Mouse (Mus musculus) heart, postnatal 25 days (tissue): ENCODE measurements at regions not wholly inside any gene's neighbourhood (a gene's known extent, or its start where the extent isn't known, plus 50 kb on each side); places are given as distances from the start of the nearest gene placed in this dataset.

Experiments
- DNase-seq: peaks from one replicate; pipeline ENCODE4 v3.0.0; 2022; ENCODE audit warnings: low spot score
- intact Hi-C: fragments of 180-260 bp; cut with DNase I; formaldehyde crosslinking; loops from one replicate; pipeline ENCODE4 v1.15.1; 2025

DNA sequence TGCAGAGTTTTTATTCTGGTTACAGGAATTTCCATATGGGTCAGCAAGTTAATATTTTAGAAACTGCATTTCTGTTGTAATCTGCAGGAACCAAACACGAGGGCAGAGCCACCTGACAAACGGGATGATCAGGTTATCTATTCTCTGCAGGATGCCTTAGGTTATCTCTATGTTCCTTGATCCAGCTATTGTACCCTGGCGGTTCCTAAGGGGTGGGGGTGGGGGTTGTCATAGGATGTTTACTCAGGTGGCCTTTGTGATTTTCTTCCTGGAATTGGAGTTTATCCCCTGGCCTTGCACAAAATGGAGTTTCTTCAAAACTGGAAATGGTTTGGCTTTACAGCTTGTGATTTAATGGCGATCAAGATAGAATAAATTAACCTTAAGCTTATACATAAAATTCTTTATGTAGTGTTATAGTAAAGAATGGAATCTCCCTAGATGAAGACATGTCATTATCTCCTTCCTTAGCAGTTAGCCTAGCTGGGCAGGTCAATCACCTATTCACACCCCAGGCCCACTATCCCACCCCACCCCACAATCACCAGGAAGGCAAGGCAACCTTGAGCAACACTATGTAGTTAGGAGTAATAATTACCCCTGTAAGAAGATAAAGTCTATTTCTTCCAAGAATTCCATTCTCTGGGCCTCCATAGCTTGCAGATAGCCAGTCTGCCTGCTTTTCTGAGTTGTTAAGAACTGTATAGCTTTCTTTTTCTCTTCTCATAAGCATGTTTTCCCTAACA lies 192.3 kb upstream of the B430218F22Rik start:
- DNase-seq, result no peak
- intact Hi-C loops, result no loop called here

- intact Hi-C loops, result no loop called here
- DNase-seq, result no peak
Observed at GRCm38 (mm10) chr13:118208146-118208545, 178.3 kb upstream of the B430218F22Rik start.

- no peak for DNase-seq
- intact Hi-C loops, result loop anchor here (2.0 to 5.0 kb wide), 2 partner anchors 625 to 675 kb away; partner anchors contain the start of gene Hcn1
Observed at GRCm38 (mm10) chr13:118227354-118227753, 159.1 kb upstream of the B430218F22Rik start.

DNA sequence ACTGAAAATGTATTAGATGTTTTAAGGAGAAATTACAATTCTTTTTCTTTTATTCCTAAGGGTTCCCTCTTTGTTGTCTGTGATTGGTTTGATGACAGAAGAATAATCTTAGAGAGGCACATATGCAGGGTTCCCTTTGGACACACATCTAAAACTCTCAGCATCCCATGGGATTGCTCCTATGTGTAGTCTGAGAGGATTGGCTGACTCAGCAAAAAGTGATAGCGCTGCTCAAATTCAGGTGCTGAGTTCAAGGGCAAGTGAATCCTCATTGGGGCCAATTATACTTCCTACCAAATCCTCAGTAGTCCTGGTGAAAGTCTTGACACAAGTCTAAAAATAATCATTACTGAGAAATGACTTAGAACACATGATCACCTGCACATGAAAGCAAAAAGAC lies 148.5 kb upstream of the B430218F22Rik start:
- intact Hi-C loops, result no loop called here

GRCm38 (mm10) chr13:118244680-118245079 lies 141.8 kb upstream of the B430218F22Rik start:
- no peak for DNase-seq
- intact Hi-C loops, result no loop called here

More for the DNA sequence above, 148.5 kb upstream of the B430218F22Rik start:
- no peak for DNase-seq

GRCm38 (mm10) chr13:118245546-118245945 lies 140.9 kb upstream of the B430218F22Rik start:
- no peak for DNase-seq
- intact Hi-C loops, result no loop called here

DNA sequence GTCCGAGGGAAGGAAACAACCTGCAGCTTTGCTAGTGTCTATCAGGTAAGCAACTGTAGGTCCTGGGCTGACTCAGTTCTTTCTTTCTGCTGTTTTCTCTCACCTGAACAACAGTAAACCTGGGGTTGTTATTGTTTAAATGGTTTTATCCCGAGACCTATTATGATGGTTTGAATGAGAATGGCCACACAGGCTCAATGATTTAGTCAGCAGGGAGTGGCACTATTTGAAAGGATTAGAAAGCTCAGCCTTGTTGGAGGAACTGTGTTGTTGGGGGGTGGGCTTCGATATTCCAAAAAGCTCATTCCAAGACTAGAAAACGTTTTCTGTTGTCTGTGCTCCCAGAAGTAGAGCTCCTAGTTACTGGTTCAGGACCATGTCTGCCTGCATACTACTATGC lies 126.8 kb upstream of the B430218F22Rik start:
- DNase-seq, result no peak
- intact Hi-C loops, result no loop called here

DNA sequence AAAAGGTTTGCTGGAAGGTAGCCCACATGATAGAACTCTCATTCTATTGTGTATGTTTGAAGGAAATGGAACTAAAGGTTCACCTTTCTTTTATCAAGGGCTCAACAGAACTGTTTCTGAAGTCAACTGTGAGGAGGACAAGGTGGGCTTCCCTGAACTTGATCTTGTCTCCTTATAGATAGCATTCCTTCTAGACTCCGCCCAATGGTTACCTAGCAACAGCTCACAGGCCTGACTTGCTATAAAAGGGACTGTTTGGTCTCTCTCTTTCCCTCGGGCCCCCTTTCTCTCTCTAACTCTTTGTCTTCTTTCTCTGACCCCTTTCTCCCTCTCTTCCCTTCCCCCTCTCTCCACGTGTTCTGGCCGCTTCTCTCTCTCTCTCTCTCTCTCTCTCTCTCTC lies 123.5 kb upstream of the B430218F22Rik start:
- DNase-seq, result no peak
- intact Hi-C loops, result no loop called here

GRCm38 (mm10) chr13:118265763-118266520 lies 120.5 kb upstream of the B430218F22Rik start:
- intact Hi-C loops, result no loop called here
- DNase-seq, result no peak

DNA sequence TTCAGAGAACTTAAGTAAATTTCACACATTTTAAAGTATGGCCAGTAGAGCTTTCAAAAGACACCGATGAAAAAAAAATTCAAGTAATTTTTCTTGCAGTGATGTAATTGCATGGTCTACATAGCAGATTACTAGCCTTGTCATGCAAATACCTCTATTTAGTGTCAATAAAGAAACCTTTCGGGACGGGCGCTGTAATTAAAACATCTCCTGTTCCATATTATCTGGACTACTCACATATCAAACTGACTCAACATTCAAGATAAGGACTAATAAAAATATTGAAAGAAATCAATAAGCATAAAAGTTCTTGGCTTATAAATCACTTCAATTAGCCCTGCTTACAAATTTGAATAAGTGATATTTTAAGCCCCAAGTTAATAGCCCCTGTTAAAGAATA lies 113.5 kb upstream of the B430218F22Rik start:
- intact Hi-C loops, result no loop called here
- DNase-seq, result no peak

- intact Hi-C loops, result no loop called here
- no peak for DNase-seq
Observed at GRCm38 (mm10) chr13:118280956-118281355, 105.5 kb upstream of the B430218F22Rik start.

GRCm38 (mm10) chr13:118293728-118294127 lies 92.7 kb upstream of the B430218F22Rik start:
- intact Hi-C loops, result no loop called here
- DNase-seq, result no peak

DNA sequence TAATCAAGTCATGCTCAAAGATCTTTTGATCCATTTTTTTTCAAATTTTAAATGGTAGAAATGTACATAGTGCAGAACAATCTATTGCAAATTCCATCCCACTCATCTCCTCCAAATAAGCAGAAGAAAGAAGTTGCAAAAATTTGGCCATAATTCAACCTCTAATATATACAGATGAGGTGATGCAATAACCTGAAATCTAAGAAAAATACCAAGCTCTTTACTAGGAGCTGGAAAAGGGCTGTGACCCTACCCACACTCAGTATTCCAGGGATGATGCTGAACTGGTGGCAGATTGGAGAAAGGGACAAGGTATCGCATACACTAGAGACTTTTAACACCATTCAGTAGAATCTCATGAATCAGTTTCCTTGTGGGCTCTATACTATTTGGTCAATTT lies 76.3 kb upstream of the B430218F22Rik start:
- intact Hi-C loops, result no loop called here
- DNase-seq, result no peak

GRCm38 (mm10) chr13:118313676-118314075 lies 72.8 kb upstream of the B430218F22Rik start:
- intact Hi-C loops, result no loop called here
- no peak for DNase-seq
